Mouse (Mus musculus): ENCODE data around the gene Spindoc. TPM values are rescaled to one million over a fixed set of nuclear protein-coding genes. Genes with fewer than 3 reads are reported as not detected.
"Not testable (repeated sequence)": the region's sequence is repeated elsewhere in the genome, so short reads cannot be mapped to it uniquely, and the experiment has no call there.

Spindoc gene
- polyA plus RNA-seq, 1 experiment from 2014 or later, result 14.2 TPM

DNA sequence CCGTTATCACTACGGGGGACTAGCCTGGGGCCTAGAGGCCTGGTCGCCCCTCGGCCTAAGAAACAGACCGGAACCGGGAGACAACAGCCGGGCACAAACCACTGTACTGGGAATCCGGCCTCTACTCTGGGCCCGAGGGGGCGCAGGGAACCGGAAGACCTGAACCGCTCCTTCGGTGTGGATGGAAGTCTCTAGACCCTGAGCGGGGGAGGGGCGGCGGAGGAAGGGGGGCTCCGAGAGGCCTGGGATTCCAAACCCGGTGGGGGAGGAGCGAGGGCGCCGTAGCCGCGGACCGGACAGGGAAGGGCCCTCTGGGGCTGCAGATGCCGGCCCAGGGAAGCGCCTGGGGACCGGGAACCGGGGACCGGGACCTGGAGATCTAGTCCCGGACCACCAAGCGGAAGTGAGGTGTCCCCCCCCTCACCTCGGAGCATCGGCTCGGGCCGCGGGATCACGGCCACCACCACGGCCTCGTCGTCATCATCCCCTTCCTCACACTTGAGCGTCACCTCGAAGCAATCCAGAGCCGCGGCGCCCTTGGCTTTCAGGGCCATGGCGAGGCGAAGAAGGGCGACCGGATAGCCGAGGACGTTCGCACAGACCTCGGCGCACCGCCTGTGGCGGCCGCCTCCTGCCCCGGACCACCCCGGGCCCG lies 419 bp downstream of the Spindoc start:
- Histone ChIP-seq H3K36me3 (ENCODE audit: control insufficient read depth, insufficient read depth, low read length) (no peaks in the 10 kb centered on the region; the same call in 1 of the 2 replicates), H3K9ac (ENCODE audit: low read length) (peak overlapping the region; percentile 93), H3K9me3 (ENCODE audit: control insufficient read depth, low read length) (no peaks in the 10 kb centered on the region), H3K27me3 (ENCODE audit: control insufficient read depth, insufficient read depth, low read length) (no peaks in the 10 kb centered on the region), H3K27ac (replicated peaks) (peak overlapping the region; percentile 95), H3K4me1 (replicated peaks; ENCODE audit: control insufficient read depth, insufficient read depth) (no peaks in the 10 kb centered on the region), H3K4me2 (replicated peaks; ENCODE audit: low read depth) (peak overlapping the region; percentile 85), H3K4me3 (ENCODE audit: low read depth, low read length) (peak overlapping the region; percentile 89)
- ATAC-seq (ENCODE audit: low FRiP score, low TSS enrichment), result peak; percentile 49
- peak; percentile 24 for TF ChIP-seq CTCF (IDR thresholded peaks at IDR 0.05; ENCODE audit: low read depth)
- no peak for TF ChIP-seq EP300 (optimal IDR thresholded peaks at IDR 0.05)
- under 1% methylated on average over 55 of the region's 60 CpGs for WGBS
- DNase-seq (ENCODE audit: low spot score), result peak; percentile 72

DNA sequence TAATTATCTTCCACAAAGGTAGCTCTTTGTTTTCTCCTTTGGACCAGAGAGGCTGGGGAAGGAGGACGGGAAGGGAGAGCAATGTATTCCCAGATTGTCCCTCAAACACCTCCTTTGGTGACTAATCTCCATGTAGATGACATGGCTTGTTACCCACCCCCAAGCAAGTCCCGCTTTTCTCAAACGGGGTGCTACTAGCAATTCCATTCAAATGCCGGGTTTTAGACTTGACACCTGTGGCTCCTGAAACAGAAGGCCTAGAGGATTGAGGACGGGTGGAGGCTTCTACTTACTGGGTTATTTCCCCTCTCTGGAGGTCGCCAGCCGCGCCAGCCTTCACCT lies 917 bp downstream of the Spindoc start:
- no peak for DNase-seq (ENCODE audit: low spot score)
- H3K9ac ChIP-seq (ENCODE audit: low read length), result peak overlapping the region; percentile 93
- peak overlapping the region; percentile 85 for H3K4me2 ChIP-seq (replicated peaks; ENCODE audit: low read depth)
- ATAC-seq (ENCODE audit: low FRiP score, low TSS enrichment), result no peak
- H3K36me3 ChIP-seq (ENCODE audit: control insufficient read depth, insufficient read depth, low read length), result no peaks in the 10 kb centered on the region; the same call in 1 of the 2 replicates
- no peaks in the 10 kb centered on the region for H3K27me3 ChIP-seq (ENCODE audit: control insufficient read depth, insufficient read depth, low read length)
- 4% methylated on average over 8 of the region's 8 CpGs for WGBS
- H3K27ac ChIP-seq (replicated peaks), result peak overlapping the region; percentile 95
- H3K4me3 ChIP-seq (ENCODE audit: low read depth, low read length), result peak overlapping the region; percentile 89
- no peaks in the 10 kb centered on the region for H3K9me3 ChIP-seq (ENCODE audit: control insufficient read depth, low read length)
- H3K4me1 ChIP-seq (replicated peaks; ENCODE audit: control insufficient read depth, insufficient read depth), result no peaks in the 10 kb centered on the region
- TF ChIP-seq EP300 (optimal IDR thresholded peaks at IDR 0.05), result no peak
- no peak for TF ChIP-seq CTCF (IDR thresholded peaks at IDR 0.05; ENCODE audit: low read depth)

DNA sequence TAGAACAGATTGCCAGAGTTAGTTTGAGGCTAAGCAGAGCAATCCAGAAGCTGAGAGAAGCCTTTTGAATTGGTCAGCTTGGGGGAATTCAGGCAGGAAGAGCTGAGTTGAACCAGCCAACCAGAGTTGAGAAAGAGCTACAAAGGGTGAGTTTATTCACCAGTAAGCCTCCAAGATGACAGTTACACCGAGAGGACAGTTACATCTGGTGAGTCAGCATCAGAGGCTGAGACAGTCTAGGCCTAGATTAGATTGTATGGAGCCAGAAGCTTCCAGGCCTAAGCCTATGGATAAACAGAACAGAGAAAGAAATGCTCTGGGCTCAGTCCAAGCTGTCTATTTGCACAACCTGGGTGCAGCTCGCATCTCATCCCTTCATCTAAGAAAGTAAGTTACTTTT lies 5.2 kb downstream of the Spindoc start:
- no peak for TF ChIP-seq EP300 (optimal IDR thresholded peaks at IDR 0.05)
- no peaks in the 10 kb centered on the region for H3K9me3 ChIP-seq (ENCODE audit: control insufficient read depth, low read length)
- no peak for ATAC-seq (ENCODE audit: low FRiP score, low TSS enrichment)
- H3K36me3 ChIP-seq (ENCODE audit: control insufficient read depth, insufficient read depth, low read length), result peaks cover 18% of the 10 kb centered on the region
- no peak overlapping the region for H3K4me3 ChIP-seq (ENCODE audit: low read depth, low read length)
- WGBS, result 49% methylated on average over 2 of the region's 2 CpGs
- no peak overlapping the region for H3K9ac ChIP-seq (ENCODE audit: low read length)
- no peak for DNase-seq (ENCODE audit: low spot score)
- no peak overlapping the region for H3K4me2 ChIP-seq (replicated peaks; ENCODE audit: low read depth)
- no peak overlapping the region for H3K27ac ChIP-seq (replicated peaks)
- H3K27me3 ChIP-seq (ENCODE audit: control insufficient read depth, insufficient read depth, low read length), result no peaks in the 10 kb centered on the region
- H3K4me1 ChIP-seq (replicated peaks; ENCODE audit: control insufficient read depth, insufficient read depth), result no peaks in the 10 kb centered on the region

GRCm38 (mm10) chr19:7374491-7374890 lies 8.3 kb downstream of the Spindoc start:
- Histone ChIP-seq H3K27me3 (ENCODE audit: control insufficient read depth, insufficient read depth, low read length) (no peaks in the 10 kb centered on the region), H3K27ac (replicated peaks) (no peak overlapping the region), H3K4me1 (replicated peaks; ENCODE audit: control insufficient read depth, insufficient read depth) (no peaks in the 10 kb centered on the region), H3K4me3 (ENCODE audit: low read depth, low read length) (no peak overlapping the region), H3K36me3 (ENCODE audit: control insufficient read depth, insufficient read depth, low read length) (peaks cover 18% of the 10 kb centered on the region), H3K9ac (ENCODE audit: low read length) (no peak overlapping the region), H3K9me3 (ENCODE audit: control insufficient read depth, low read length) (no peaks in the 10 kb centered on the region), H3K4me2 (replicated peaks; ENCODE audit: low read depth) (no peak overlapping the region)
- 95% methylated on average over 8 of the region's 8 CpGs for WGBS
- TF ChIP-seq EP300 (optimal IDR thresholded peaks at IDR 0.05) (no peak), CTCF (IDR thresholded peaks at IDR 0.05; ENCODE audit: low read depth) (no peak)
- ATAC-seq (ENCODE audit: low FRiP score, low TSS enrichment) (peak; percentile 38; the same call in 1 of the 2 replicates), DNase-seq (ENCODE audit: low spot score) (no peak)

DNA sequence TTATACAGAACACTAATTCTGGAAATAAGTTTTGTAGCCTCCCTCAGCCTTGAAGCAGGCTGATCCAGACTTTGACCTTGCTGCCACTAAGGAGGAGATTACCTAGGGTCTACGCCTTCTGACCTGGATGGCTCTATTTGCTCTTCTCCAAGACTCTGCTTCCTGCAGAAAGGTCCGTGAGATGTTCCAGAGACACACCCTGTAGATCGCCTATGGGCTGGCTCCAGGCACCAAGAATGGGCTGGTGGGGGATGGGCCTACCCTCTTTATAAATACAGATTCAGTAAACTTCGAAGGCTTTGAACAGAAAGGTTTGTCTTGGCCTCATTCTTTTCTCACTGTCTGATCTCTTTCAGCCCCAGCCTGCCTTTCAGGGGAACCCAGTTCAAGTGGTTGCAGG lies 13.3 kb downstream of the Spindoc start:
- peaks cover 18% of the 10 kb centered on the region for H3K36me3 ChIP-seq (ENCODE audit: control insufficient read depth, insufficient read depth, low read length)

DNA sequence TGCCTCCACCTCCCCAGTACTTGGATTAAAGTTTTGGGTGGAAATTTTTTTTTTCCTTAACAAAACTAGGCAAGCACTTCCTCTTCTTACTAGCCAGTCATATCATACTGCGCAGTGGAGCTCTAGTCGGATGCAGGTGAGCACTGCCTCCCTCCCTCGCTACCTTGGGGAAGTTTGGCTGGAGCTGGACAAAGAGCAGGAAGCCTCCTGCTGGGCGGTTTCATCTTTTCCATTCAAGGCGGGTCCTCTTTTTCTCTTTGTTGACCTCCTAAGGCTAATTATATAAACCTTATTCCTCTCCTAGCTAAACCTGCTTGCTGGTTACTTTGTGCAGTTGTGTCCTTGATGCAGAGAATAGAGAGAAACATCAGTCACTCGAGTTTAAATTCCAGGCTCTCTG lies 29.2 kb downstream of the Spindoc start:
- Histone ChIP-seq H3K36me3 (ENCODE audit: control insufficient read depth, insufficient read depth, low read length) (no peaks in the 10 kb centered on the region; the same call in none of the 2 replicates), H3K4me2 (replicated peaks; ENCODE audit: low read depth) (no peak overlapping the region), H3K9ac (ENCODE audit: low read length) (no peak overlapping the region), H3K4me3 (ENCODE audit: low read depth, low read length) (no peak overlapping the region), H3K27me3 (ENCODE audit: control insufficient read depth, insufficient read depth, low read length) (no peaks in the 10 kb centered on the region), H3K4me1 (replicated peaks; ENCODE audit: control insufficient read depth, insufficient read depth) (no peaks in the 10 kb centered on the region), H3K9me3 (ENCODE audit: control insufficient read depth, low read length) (no peaks in the 10 kb centered on the region), H3K27ac (replicated peaks) (no peak overlapping the region)
- no peak for TF ChIP-seq EP300 (optimal IDR thresholded peaks at IDR 0.05)
- no peak for TF ChIP-seq CTCF (IDR thresholded peaks at IDR 0.05; ENCODE audit: low read depth)
- no peak for DNase-seq (ENCODE audit: low spot score)
- no peak for ATAC-seq (ENCODE audit: low FRiP score, low TSS enrichment)
- 46% methylated on average over 6 of the region's 6 CpGs for whole genome bisulfite sequencing

More for the DNA sequence above, 13.3 kb downstream of the Spindoc start:
- not testable (repeated sequence) for ATAC-seq (ENCODE audit: low FRiP score, low TSS enrichment); H3K9me3 ChIP-seq (ENCODE audit: control insufficient read depth, low read length); H3K4me2 ChIP-seq (replicated peaks; ENCODE audit: low read depth); H3K27me3 ChIP-seq (ENCODE audit: control insufficient read depth, insufficient read depth, low read length); H3K9ac ChIP-seq (ENCODE audit: low read length); DNase-seq (ENCODE audit: low spot score); H3K27ac ChIP-seq (replicated peaks); H3K4me1 ChIP-seq (replicated peaks; ENCODE audit: control insufficient read depth, insufficient read depth); H3K4me3 ChIP-seq (ENCODE audit: low read depth, low read length)
- WGBS, result 70% methylated on average over 4 of the region's 4 CpGs

All from stomach, postnatal 0 days (tissue).